Mouse (Mus musculus): Measurements from ENCODE around the gene Rapgefl1. TPM values are rescaled to one million over a fixed set of nuclear protein-coding genes. Genes with fewer than 3 reads are reported as not detected.

The Rapgefl1 gene
- total and polyA plus RNA-seq, 3 experiments = 0.58 to 1.4 TPM; not detected in 1

DNA sequence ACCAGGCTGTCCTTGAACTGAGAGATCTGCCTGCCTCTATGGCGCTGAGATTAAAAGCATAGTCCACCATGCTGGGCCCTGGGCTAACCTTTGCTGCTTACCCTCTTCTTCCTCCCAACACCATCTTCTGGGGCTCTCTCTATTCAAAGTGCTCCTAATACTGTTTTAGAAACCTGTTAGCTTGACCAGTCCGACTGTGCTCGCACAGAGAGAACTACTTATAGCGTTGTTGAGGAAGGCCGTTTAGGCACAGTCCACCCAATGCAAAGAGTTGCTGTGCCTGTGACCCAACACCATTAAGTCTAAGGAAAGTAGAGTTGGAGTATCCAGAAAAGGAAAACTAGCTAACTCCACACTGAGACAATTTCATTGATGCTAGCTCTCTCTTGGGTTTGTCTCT lies 48.4 kb upstream of the Rapgefl1 start:
- Histone ChIP-seq H3K27ac (ENCODE audit: control insufficient read depth, low read depth, low read length) (peak overlapping the region; percentile 87), H3K4me3 (ENCODE audit: control insufficient read depth in 1 of 2, insufficient read depth in 1 of 2, low read depth in 2 of 2, low read length in 2 of 2) (peak overlapping the region; percentile 41 to 54), H3K4me1 (ENCODE audit: control insufficient read depth in 1 of 2, insufficient read depth in 2 of 2, low read length in 2 of 2) (peaks cover 21 to 53% of the 10 kb centered on the region in 2 experiments), H3K36me3 (ENCODE audit: control insufficient read depth in 1 of 2, insufficient read depth in 2 of 2, low read length in 2 of 2) (peaks cover 0 to 46% of the 10 kb centered on the region in 2 experiments; a peak in 2 of 4 replicates), H3K79me2 (ENCODE audit: control insufficient read depth, insufficient read depth, low read length, poor library complexity) (peaks cover 5% of the 10 kb centered on the region; the same call in 1 of the 2 replicates), H3K9me3 (replicated peaks; ENCODE audit: insufficient read depth, low read length) (no peaks in the 10 kb centered on the region), H3K27me3 (ENCODE audit: control insufficient read depth in 1 of 2, insufficient read depth in 2 of 2, low read length in 2 of 2) (no peaks in the 10 kb centered on the region), H3K9ac (ENCODE audit: control insufficient read depth, low read depth, low read length, poor library complexity, severe bottlenecking) (peak overlapping the region; percentile 77)
- TF ChIP-seq MAX (IDR thresholded peaks at IDR 0.05; ENCODE audit: low read length) (no peak), ZNF384 (IDR thresholded peaks at IDR 0.05; ENCODE audit: low read depth, low read length) (no peak), GABPA (IDR thresholded peaks at IDR 0.05; ENCODE audit: low read depth, low read length) (no peak), MAZ (IDR thresholded peaks at IDR 0.05; ENCODE audit: low read depth, low read length) (no peak), KAT2A (conservative IDR thresholded peaks at IDR 0.05; ENCODE audit: low read depth, low read length) (no peak), RCOR1 (IDR thresholded peaks at IDR 0.05; ENCODE audit: low read depth, low read length) (no peak), TAL1 (IDR thresholded peaks at IDR 0.05; ENCODE audit: low read length) (no peak), SIN3A (IDR thresholded peaks at IDR 0.05; ENCODE audit: low read length) (no peak), USF2 (IDR thresholded peaks at IDR 0.05; ENCODE audit: borderline replicate concordance in 1 of 2, insufficient read depth in 1 of 2, low read depth in 1 of 2, low read length in 2 of 2) (no peak), SMC3 (IDR thresholded peaks at IDR 0.05; ENCODE audit: low read depth, low read length) (no peak), ELF1 (IDR thresholded peaks at IDR 0.05; ENCODE audit: low read depth, low read length) (no peak), CHD2 (IDR thresholded peaks at IDR 0.05; ENCODE audit: low read length) (no peak), POLR2AphosphoS5 (IDR thresholded peaks at IDR 0.05; ENCODE audit: borderline replicate concordance, low read depth, low read length) (no peak), POLR2A (IDR thresholded peaks at IDR 0.05; ENCODE audit: control insufficient read depth in 1 of 2, insufficient read depth in 1 of 2, low read depth in 1 of 2, low read length in 2 of 2, poor library complexity in 1 of 2) (no peak), MYC (IDR thresholded peaks at IDR 0.05; ENCODE audit: low read depth, low read length) (no peak), USF1 (IDR thresholded peaks at IDR 0.05; ENCODE audit: low read depth, low read length) (no peak), ZC3H11A (IDR thresholded peaks at IDR 0.05; ENCODE audit: low read depth, low read length) (no peak), UBTF (IDR thresholded peaks at IDR 0.05; ENCODE audit: borderline replicate concordance, insufficient read depth, low read depth, low read length) (no peak), CHD1 (IDR thresholded peaks at IDR 0.05; ENCODE audit: low read depth, low read length) (no peak), POLR2AphosphoS2 (IDR thresholded peaks at IDR 0.05; ENCODE audit: low read length) (no peak)
- DNase-seq (ENCODE audit: low read depth, low spot score) = no peak

DNA sequence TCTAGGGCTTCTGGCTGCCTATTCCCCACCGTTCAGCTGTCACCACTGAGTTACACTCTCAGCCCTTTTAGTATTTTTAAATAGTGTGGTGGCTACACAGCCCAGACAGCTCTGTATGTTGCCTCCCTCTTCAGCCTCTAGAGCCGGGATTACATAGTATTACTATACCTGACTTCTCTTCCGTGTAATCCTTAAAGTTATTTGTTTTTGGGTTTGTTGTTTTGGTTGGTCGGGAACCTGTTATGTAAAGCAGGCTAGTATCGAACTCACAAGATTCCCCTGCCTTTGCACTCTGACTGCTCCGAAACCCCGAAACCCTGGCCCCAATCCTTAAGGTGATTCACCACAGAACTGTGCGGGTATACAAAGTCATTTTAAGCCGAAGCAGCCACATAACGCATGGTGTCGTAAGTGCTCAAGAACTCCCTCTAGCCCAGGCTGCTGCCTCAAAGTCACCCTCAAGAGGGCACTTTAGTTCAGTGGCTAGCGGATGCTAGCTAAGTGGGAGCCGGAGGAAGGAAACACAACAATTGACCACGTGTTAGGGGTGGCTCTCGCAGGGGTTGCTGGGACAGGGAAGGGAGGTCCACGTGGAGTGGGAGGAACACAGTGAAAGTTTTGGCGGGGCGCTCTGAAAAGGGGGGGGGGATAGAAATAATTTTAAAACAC lies 47.9 kb upstream of the Rapgefl1 start:
- Histone ChIP-seq H3K4me3 (ENCODE audit: control insufficient read depth in 1 of 2, insufficient read depth in 1 of 2, low read depth in 2 of 2, low read length in 2 of 2) (peak overlapping the region; percentile 41 to 70), H3K9ac (ENCODE audit: control insufficient read depth, low read depth, low read length, poor library complexity, severe bottlenecking) (peak overlapping the region; percentile 95), H3K36me3 (ENCODE audit: control insufficient read depth in 1 of 2, insufficient read depth in 2 of 2, low read length in 2 of 2) (peaks cover 0 to 51% of the 10 kb centered on the region in 2 experiments; a peak in 2 of 4 replicates), H3K79me2 (ENCODE audit: control insufficient read depth, insufficient read depth, low read length, poor library complexity) (peaks cover 5% of the 10 kb centered on the region; the same call in 1 of the 2 replicates), H3K27ac (ENCODE audit: control insufficient read depth, low read depth, low read length) (peak overlapping the region; percentile 87), H3K27me3 (ENCODE audit: control insufficient read depth in 1 of 2, insufficient read depth in 2 of 2, low read length in 2 of 2) (no peaks in the 10 kb centered on the region), H3K4me1 (ENCODE audit: control insufficient read depth in 1 of 2, insufficient read depth in 2 of 2, low read length in 2 of 2) (peaks cover 21 to 53% of the 10 kb centered on the region in 2 experiments), H3K9me3 (replicated peaks; ENCODE audit: insufficient read depth, low read length) (no peaks in the 10 kb centered on the region)
- DNase-seq (ENCODE audit: low read depth, low spot score) = peak; percentile 99
- TF ChIP-seq MYC (IDR thresholded peaks at IDR 0.05; ENCODE audit: low read depth, low read length) (peak; percentile 100), UBTF (IDR thresholded peaks at IDR 0.05; ENCODE audit: borderline replicate concordance, insufficient read depth, low read depth, low read length) (no peak), POLR2AphosphoS2 (IDR thresholded peaks at IDR 0.05; ENCODE audit: low read length) (peak; percentile 52; the same call in 1 of the 2 replicates), MXI1 (IDR thresholded peaks at IDR 0.05; ENCODE audit: low read depth, low read length) (peak; percentile 100), TBP (IDR thresholded peaks at IDR 0.05; ENCODE audit: low read depth, low read length) (peak; percentile 87; the same call in 1 of the 2 replicates), ZMIZ1 (IDR thresholded peaks at IDR 0.05; ENCODE audit: low read depth, low read length) (peak; percentile 78; the same call in 1 of the 2 replicates), NELFE (IDR thresholded peaks at IDR 0.05; ENCODE audit: low read depth, low read length) (peak; percentile 72), SIN3A (IDR thresholded peaks at IDR 0.05; ENCODE audit: low read length) (peak; percentile 100), MAZ (IDR thresholded peaks at IDR 0.05; ENCODE audit: low read depth, low read length) (peak; percentile 94), ELF1 (IDR thresholded peaks at IDR 0.05; ENCODE audit: low read depth, low read length) (peak; percentile 78), CTCF (IDR thresholded peaks at IDR 0.05 in 2 of 3, conservative IDR thresholded peaks at IDR 0.05 in 1 of 3; ENCODE audit: control insufficient read depth in 1 of 3, insufficient read depth in 1 of 3, low read depth in 2 of 3, low read length in 3 of 3, poor library complexity in 1 of 3, severe bottlenecking in 1 of 3) (peak; percentile 65 to 100 (median 74); a peak in 5 of 6 replicates), ETS1 (IDR thresholded peaks at IDR 0.05; ENCODE audit: low read depth, low read length) (peak; percentile 58; the same call in 1 of the 2 replicates), E2F4 (IDR thresholded peaks at IDR 0.05; ENCODE audit: borderline replicate concordance, low read depth, low read length) (no peak), HCFC1 (IDR thresholded peaks at IDR 0.05; ENCODE audit: low read depth, low read length) (peak; percentile 90), RAD21 (IDR thresholded peaks at IDR 0.05; ENCODE audit: low read depth, low read length) (peak; percentile 90), CHD1 (IDR thresholded peaks at IDR 0.05; ENCODE audit: low read depth, low read length) (0 out of 2 replicates have a peak, but pooled peaks have one; percentile 81), EP300 (IDR thresholded peaks at IDR 0.05; ENCODE audit: low read depth in 1 of 2, low read length in 2 of 2) (no peak; a peak in 1 of 4 replicates)

Data from MEL (cell line).